Mouse (Mus musculus) cerebellum, postnatal 25 days (tissue): ENCODE measurements around the gene Ilkap.

Experiments used
- DNase-seq, 2 experiments: peaks; one replicate each; pipeline ENCODE4 v3.0.0; 2021; ENCODE audit warnings: mixed read lengths in 2 of 2

The Ilkap gene

GRCm38 (mm10) chr1:91413898-91414594 is 15.4 kb upstream of the Ilkap start, which contains the start of gene Hes6:
TSS of gene Hes6 (minus strand) at chr1:91414038.
- DNase-seq: peak; percentile 87 to 92

DNA sequence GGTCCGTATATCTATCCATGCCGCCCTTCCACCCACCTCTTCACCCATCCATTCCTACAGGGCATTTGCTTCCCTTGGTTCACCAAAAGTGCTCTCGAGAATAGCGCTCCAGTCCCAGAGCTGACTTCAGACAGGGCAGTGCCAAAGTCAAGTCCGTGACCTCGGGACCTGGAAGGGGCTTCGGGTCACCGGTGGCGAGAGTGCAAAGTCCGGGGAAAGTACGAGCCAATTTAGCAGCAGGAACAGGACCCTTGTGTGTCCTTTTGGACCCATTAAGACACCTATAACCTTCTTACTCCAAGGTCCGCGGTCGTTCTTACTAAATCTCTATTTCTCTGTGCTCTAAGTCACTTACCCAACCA is 14.9 kb upstream of the Ilkap start:
- DNase-seq: no peak

DNA sequence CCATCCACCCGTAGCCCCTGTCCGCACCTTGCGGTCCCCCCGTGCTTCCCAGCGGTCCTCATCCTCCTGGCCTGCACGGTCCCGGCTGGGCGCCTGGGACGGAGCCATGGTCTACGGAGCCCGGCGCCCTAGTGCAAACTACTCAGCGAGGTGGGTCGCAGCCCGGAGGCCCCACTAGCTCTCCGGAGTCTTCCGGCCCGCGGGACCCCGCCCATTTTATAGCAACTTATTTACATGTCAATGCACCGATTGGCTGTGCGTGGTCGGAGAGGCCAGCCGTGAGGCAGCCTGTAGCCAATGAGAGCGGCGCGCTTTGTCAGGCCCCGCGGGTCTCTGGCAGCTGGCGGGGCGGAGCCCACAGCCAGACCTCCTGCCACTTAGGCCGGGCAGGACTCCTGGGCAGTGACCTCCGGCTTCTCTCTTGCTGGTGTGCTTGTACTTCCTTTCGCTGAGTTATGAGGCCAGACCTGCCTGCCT is 14.5 kb upstream of the Ilkap start:
- DNase-seq: peak; percentile 92 to 94

DNA sequence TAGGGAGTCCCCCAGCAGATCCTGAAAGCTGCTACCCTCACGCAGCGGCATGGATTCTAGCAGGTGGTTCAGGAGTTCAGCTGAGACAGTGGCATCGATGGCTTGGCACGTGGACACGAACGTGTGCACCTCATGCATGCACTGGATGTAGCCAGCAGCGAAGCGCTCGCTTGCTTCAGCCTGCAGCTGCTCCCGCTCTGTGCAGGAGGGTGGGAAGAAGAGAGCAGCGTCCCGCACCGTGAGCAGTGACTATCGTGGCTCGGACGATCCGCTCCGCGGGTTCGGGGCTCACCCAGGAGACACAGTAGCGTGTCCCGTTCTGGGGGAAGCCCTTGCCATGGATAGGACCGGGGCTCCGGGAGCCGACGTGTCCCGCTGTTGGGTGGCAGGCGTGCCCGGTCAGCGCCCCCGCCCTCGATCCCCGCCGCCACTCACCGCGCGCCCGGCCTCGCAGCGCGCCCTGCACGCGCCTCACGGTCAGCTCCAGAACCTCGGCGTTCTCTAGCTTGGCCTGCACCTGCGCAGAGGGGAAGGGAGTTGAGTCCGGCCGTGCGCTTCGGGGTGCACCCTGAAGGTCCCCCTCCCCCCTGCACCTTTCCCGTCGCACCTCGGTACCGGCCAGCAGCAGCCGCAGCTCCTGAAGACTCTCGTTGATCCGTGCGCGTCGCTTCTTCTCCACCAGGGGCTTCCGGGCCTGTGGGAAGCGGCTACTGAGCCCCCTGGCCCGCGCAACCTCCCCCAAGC is 13.8 kb upstream of the Ilkap start:
- DNase-seq: peak in 1 of 2 experiments; percentile 61

- peak in 1 of 2 experiments; percentile 36 for DNase-seq
Observed at GRCm38 (mm10) chr1:91411631-91412285, 13.1 kb upstream of the Ilkap start.

DNA sequence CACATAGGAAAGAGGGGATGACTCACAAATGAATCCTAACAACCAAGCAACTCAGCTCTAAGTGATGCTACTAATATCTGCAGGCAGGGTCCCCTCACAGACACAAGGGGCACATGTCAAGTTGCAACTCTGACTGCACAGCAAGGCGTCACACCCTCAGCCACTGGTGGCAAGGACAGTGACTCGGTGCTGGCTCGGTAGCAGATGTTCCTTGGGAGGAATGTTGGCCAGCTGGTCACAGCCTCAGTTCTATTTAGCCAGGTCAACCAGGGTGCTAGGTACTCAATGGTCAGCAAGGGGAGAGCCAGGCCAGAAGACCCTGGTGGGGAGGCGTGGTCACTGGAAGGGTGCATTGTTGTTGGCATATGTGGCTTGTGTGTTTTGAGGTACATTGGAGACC is 9.2 kb upstream of the Ilkap start:
- no peak for DNase-seq

GRCm38 (mm10) chr1:91405406-91406169 is 7.0 kb upstream of the Ilkap start:
- DNase-seq: peak; percentile 88 to 92

DNA sequence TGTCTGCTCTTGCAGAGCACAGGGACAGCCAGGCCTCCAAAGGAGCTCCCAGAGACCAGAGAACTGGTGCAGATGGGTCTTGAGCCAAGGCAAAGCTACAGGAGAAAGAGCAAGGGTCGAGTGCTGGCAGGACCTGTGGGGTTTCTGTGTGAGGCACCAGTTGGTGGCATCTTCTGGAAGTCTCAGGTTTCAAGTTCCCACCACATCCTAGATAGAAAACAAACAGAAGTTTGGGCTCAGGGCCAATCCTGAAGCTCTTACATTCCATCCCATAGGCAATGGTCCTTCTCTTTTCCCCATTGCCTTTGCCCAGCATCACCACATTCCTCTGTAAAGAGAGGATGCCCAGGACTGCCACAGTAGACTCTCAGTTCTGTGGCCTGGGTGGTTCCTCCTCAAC is 6.4 kb upstream of the Ilkap start:
- no peak for DNase-seq

DNA sequence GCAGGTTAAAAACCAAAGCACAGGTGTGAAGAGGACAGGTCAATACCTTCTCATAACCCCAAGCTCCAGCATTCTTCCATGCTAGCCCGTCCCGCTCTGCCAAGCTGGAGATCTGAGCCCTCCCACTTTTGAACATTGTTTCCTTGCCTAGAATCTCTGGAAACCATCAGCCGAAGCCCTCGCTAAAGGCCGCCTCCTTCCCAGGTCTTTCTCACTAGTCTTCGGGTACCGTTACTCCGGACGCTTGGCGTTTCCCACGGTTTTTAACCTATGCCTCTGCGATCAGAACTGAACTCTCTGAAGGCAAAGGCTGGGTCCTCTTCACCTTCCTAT is 722 bp downstream of the Ilkap start:
- DNase-seq: no peak

DNA sequence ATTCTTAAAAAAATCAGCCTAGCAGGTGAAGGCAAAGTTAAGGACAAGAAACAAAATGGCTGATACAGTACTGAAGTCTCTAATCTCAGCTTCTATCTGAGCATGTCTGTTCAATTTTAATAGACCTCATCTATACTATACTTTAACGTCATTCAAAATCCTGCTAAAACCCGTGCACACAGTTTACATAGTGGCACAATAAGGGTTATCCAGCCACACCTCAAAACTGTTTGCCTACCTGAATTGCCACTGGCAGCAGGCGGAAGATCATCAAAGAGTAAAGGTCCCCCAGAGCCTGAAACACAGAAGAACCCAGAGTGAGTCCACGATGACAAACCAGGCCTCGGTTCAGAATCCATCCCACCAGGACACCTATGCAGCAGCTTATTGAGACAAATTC is 8.2 kb downstream of the Ilkap start:
- no peak for DNase-seq

DNA sequence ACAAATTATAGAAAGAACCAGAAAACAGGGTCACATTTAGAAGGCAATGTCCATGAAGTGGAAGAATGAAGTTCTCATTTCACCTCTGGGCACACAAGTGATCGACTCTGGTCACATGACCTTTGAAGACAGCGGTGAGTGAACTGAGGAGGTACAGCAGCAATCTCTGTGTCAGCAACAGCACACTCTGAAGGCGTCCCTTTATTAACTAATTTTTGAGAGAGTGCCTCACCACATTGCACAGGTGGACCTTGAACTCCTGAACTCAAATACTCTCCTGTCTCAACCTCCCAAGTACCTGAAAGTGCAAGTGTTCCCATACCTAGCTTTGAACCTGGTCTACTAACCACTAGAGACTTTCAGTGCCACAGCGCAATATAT is 17.5 kb downstream of the Ilkap start:
- no peak for DNase-seq

GRCm38 (mm10) chr1:91380453-91381090 is 18.0 kb downstream of the Ilkap start:
- DNase-seq: peak; percentile 70 to 87

DNA sequence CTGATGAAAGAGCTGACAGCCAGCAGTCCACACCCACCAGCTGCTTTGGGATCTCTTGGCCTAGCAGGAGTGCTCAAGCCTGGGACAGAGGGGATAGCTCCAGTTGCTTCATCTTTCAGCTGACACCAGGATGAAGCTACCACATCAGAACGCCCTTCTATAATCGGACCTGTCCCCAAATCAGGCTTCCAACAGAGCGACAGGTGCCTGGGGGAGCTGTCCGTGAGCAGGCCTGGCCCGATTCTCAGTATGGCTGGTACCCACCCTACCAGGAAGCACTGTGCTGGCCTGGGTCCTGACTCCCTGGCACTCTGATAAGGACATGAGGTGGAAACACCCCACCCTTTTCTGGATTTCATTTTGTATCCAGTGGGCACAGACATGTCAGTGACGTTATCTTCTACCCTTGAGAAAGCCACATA is 25.2 kb downstream of the Ilkap start:
- no peak for DNase-seq

- no peak for DNase-seq
Observed at GRCm38 (mm10) chr1:91370055-91370454, 28.6 kb downstream of the Ilkap start.

- no peak for DNase-seq
Observed at GRCm38 (mm10) chr1:91369408-91369807, 29.2 kb downstream of the Ilkap start.

DNA sequence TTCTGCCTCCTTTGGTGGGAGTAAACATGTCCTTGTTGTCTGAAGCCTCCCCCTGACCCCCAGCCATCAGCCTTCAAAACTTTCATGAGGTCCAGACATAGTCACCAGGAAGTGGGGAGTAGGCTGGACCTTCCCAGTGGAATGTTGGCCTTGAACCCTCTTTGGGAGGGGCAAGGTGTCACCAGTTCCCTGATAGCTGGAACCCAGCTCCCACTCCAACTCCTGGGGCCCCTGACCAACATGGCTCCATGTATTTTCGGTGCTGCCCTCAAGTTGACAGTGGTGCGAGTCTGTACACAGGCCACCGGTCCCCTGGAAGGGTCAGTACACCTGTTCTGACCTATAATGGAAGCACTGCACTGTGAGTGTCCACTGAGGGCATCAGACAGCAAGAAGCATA is 31.3 kb downstream of the Ilkap start:
- no peak for DNase-seq

GRCm38 (mm10) chr1:91366215-91367108 is 32.2 kb downstream of the Ilkap start, which contains the start of gene Erfe:
TSS of gene Erfe (plus strand) at chr1:91366430.
- DNase-seq: peak; percentile 39 to 67

GRCm38 (mm10) chr1:91365816-91366214 is 32.8 kb downstream of the Ilkap start:
- no peak for DNase-seq

GRCm38 (mm10) chr1:91364822-91365644 is 33.6 kb downstream of the Ilkap start:
- no peak for DNase-seq

GRCm38 (mm10) chr1:91362113-91362512 is 36.5 kb downstream of the Ilkap start:
- DNase-seq: no peak
